Mouse (Mus musculus) forebrain, postnatal 0 days (tissue): Measurements from ENCODE around the gene Cmtm2b. TPM values are rescaled to one million over a fixed set of nuclear protein-coding genes. Genes with fewer than 3 reads are reported as not detected.
A peak's percentile ranks its signal among the peaks of the same experiment; 100 is the strongest.
"Not testable (repeated sequence)": the region's sequence is repeated elsewhere in the genome, so short reads cannot be mapped to it uniquely, and the experiment has no call there.

Source experiments
- ATAC-seq: fragments of 200-750 bp; cut with Nextera tagmentation; 2 replicates; pipeline ENCODE4 v1.8.0; 2017; ENCODE audit warnings: mild to moderate bottlenecking, moderate library complexity
- DNase-seq: peaks from one replicate; pipeline ENCODE4 v3.0.0-alpha.2; 2015
- H3K27ac ChIP-seq: fragments of 300-500 bp; sonication (generic); 2 replicates; pipeline ENCODE4 v1.5.1; 2014; ENCODE audit warnings: low read depth, mild to moderate bottlenecking, antibody characterized with exemption, low read length, moderate library complexity, mixed read lengths
- H3K27me3 ChIP-seq: fragments of 300-500 bp; sonication (generic); 2 replicates; pipeline ENCODE4 v1.6.1; 2014; ENCODE audit warnings: mild to moderate bottlenecking, low read length, mixed read lengths; ENCODE audit not compliant: insufficient read depth
- H3K36me3 ChIP-seq: fragments of 300-500 bp; sonication (generic); 2 replicates; pipeline ENCODE4 v1.6.1; 2014; ENCODE audit warnings: mild to moderate bottlenecking, moderate library complexity; ENCODE audit not compliant: insufficient read depth
- H3K4me1 ChIP-seq: fragments of 300-500 bp; sonication (generic); 2 replicates; pipeline ENCODE4 v1.6.1; 2014; ENCODE audit warnings: antibody characterized with exemption; ENCODE audit not compliant: insufficient read depth
- H3K4me2 ChIP-seq: fragments of 300-500 bp; sonication (generic); 2 replicates; pipeline ENCODE4 v1.6.1; 2014; ENCODE audit warnings: low read depth, mild to moderate bottlenecking, moderate library complexity
- H3K4me3 ChIP-seq: fragments of 300-500 bp; sonication (generic); 2 replicates; pipeline ENCODE4 v1.5.1; 2014; ENCODE audit warnings: low read depth, low read length, mixed read lengths
- H3K9ac ChIP-seq: fragments of 300-500 bp; sonication (generic); 2 replicates; pipeline ENCODE4 v1.6.1; 2014; ENCODE audit warnings: mild to moderate bottlenecking
- H3K9me3 ChIP-seq: fragments of 300-500 bp; sonication (generic); 2 replicates; pipeline ENCODE4 v1.6.1; 2016; ENCODE audit warnings: low read length
- CTCF ChIP-seq: sonication (generic); IDR thresholded peaks from 2 replicates; pipeline ENCODE4 v1.5.1; 2016; ENCODE audit warnings: antibody characterized with exemption, control low read depth, low read depth
- WGBS: fragments of 180-500 bp; shearing (Covaris S2); extraction: QIAGEN DNeasy Blood & Tissue Kit; methylation state at CpG from one replicate; pipeline ENCODE4 v1.1.7; 2014; 5-methylcytosine and 5-hydroxymethylcytosine counted together
- polyA plus RNA-seq: library from polyadenylated mRNA; unstranded; fragments of >200 nt; fragmentation: Nextera tagmentation; extraction: Ambion mirVana; gene quantifications from 2 replicates; pipeline ENCODE4 v1.2.1, GENCODE M21; 2015
- total RNA-seq: library from RNA; depleted of rRNA; stranded (reverse); fragments of >200 nt; gene quantifications from 2 replicates; pipeline ENCODE4 v1.2.3, GENCODE M21; 2014; rRNA removed

The Cmtm2b gene
- total RNA-seq (0.38 TPM in 1 of 2 replicates, not detected in the other), polyA plus RNA-seq (not detected in 2 replicates)

- H3K4me2 ChIP-seq, H3K4me3 ChIP-seq, ATAC-seq, H3K27ac ChIP-seq, H3K36me3 ChIP-seq, DNase-seq, H3K27me3 ChIP-seq, H3K9me3 ChIP-seq, H3K4me1 ChIP-seq, H3K9ac ChIP-seq: not testable (repeated sequence)
- 87% methylated on average over 12 of the region's 12 CpGs for WGBS
Measured at GRCm38 (mm10) chr8:104321930-104322329, at the start of gene Cmtm2b. Gene Cmtm2b (plus strand): TSS chr8:104322230.

- not testable (repeated sequence) for DNase-seq, H3K9me3 ChIP-seq, H3K4me2 ChIP-seq, H3K36me3 ChIP-seq, H3K27ac ChIP-seq, H3K9ac ChIP-seq, ATAC-seq, H3K4me1 ChIP-seq, H3K27me3 ChIP-seq, H3K4me3 ChIP-seq
- WGBS: 91% methylated on average over 11 of the region's 12 CpGs
Measured at GRCm38 (mm10) chr8:104293081-104293480, 28.9 kb upstream of the Cmtm2b start, which contains the start of gene Cmtm2a. Gene Cmtm2a (minus strand): TSS chr8:104293181.

DNA sequence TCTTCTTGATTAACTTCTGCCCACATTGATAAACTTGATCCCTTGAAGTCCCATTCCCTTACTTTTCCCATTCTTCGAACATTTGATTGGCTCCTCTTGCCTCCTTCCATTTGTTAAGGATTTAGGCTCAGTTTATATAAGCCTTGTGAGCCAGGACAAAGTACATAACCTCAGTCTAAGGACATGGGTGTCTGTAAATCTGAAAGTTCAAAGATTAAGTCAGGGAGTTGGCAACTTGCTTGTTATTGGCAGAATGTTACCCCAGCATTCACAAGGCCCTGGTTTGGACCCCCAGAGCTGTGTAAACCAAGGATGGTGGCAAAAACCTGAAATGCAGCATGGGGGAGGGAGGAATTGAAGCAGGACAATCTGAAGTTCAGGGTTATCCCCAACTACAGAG lies 27.6 kb upstream of the Cmtm2b start:
- H3K27me3 ChIP-seq: no peaks in the 10 kb centered on the region
- no peak overlapping the region for H3K4me2 ChIP-seq
- whole genome bisulfite sequencing: 94% methylated on average over 1 of the region's 1 CpGs
- TF ChIP-seq CTCF: no peak
- H3K36me3 ChIP-seq: no peaks in the 10 kb centered on the region
- no peak overlapping the region for H3K4me3 ChIP-seq
- no peaks in the 10 kb centered on the region for H3K9me3 ChIP-seq
- H3K9ac ChIP-seq: no peak overlapping the region
- no peak overlapping the region for H3K27ac ChIP-seq
- DNase-seq: no peak
- H3K4me1 ChIP-seq: no peaks in the 10 kb centered on the region
- no peak for ATAC-seq

DNA sequence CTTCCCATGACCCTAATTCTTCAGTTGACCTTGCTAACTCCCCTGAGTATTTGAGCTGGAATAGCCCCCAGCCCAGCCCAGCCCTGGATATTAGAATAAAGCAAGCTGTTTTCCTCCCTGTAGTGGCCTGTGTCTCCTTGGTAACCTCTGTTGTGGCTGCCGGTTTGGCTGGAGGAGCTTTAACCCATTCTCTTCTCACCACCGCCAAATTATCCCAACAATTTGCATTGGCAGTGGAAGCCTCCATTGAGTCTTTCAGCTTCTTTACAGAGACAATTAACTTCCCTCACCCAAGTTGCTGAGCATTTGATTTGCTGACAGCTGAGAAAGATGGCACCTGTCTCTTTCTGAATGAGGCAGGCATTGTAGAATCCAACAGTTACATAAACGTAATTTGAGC lies 20.5 kb upstream of the Cmtm2b start:
- not testable (repeated sequence) for H3K36me3 ChIP-seq, H3K4me2 ChIP-seq, H3K9ac ChIP-seq, H3K9me3 ChIP-seq, H3K27me3 ChIP-seq, H3K27ac ChIP-seq, H3K4me1 ChIP-seq, H3K4me3 ChIP-seq
- peak; percentile 49 for DNase-seq
- ATAC-seq: peak; percentile 91
- WGBS: 4% methylated on average over 3 of the region's 3 CpGs

- H3K27me3 ChIP-seq: not testable (repeated sequence)
Measured at GRCm38 (mm10) chr8:104302536-104302935, 19.5 kb upstream of the Cmtm2b start.

GRCm38 (mm10) chr8:104304962-104305361 lies 17.1 kb upstream of the Cmtm2b start:
- ATAC-seq (no peak), DNase-seq (no peak)
- Histone ChIP-seq H3K9ac (no peak overlapping the region), H3K27ac (no peak overlapping the region), H3K9me3 (no peaks in the 10 kb centered on the region), H3K4me2 (no peak overlapping the region), H3K36me3 (no peaks in the 10 kb centered on the region), H3K27me3 (no peaks in the 10 kb centered on the region), H3K4me3 (no peak overlapping the region), H3K4me1 (no peaks in the 10 kb centered on the region)
- WGBS: 87% methylated on average over 11 of the region's 11 CpGs
- no peak for TF ChIP-seq CTCF

More at GRCm38 (mm10) chr8:104302536-104302935, 19.5 kb upstream of the Cmtm2b start:
- not testable (repeated sequence) for H3K4me3 ChIP-seq, H3K27ac ChIP-seq, H3K36me3 ChIP-seq, H3K9ac ChIP-seq, H3K9me3 ChIP-seq, H3K4me2 ChIP-seq, H3K4me1 ChIP-seq, ATAC-seq, DNase-seq
- 98% methylated on average over 4 of the region's 4 CpGs for WGBS

GRCm38 (mm10) chr8:104308341-104308740 lies 13.7 kb upstream of the Cmtm2b start:
- DNase-seq, ATAC-seq, H3K4me1 ChIP-seq, H3K27me3 ChIP-seq, H3K9me3 ChIP-seq, H3K4me2 ChIP-seq, H3K36me3 ChIP-seq, H3K4me3 ChIP-seq, H3K27ac ChIP-seq, H3K9ac ChIP-seq: not testable (repeated sequence)
- 82% methylated on average over 6 of the region's 6 CpGs for WGBS

DNA sequence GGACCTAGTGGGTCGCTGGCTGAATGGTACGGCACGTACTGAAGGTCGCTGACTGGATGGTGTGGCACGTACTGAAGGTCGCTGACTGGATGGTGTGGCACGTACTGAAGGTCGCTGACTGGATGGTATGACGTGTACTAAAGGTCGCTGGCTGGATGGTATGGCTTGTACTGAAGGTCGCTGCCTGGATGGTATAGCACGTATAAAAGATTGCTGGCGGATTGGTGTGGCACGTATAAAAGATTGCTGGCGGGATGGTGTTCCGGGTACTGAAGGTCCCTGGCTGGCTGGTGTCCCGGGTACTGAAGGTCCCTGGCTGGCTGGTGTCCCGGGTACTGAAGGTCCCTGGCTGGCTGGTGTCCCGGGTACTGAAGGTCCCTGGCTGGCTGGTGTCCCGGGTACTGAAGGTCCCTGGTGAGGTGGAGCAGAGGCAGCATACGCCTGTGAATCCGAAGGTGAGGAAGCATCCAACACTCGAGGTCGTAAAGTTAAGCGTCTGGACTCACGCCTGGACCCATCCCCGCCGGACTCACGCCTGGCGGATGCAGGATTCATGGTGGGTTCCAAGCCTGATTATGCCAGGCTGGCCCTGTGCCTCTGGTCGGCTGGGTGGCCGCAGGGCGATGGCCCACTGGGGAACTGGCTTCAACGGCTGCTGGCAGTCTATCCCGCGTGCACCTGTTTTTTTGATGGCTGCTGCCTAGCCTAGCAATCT lies 12.4 kb upstream of the Cmtm2b start, which contains the start of the genes Gm45711 and Cmtm1:
Gene Gm45711, minus strand, starts transcription at position 641 of the 715 bp plus-strand sequence.
Gene Cmtm1, minus strand, starts transcription at position 705 of the 715 bp plus-strand sequence.
- not testable (repeated sequence) for H3K27me3 ChIP-seq, H3K4me3 ChIP-seq, H3K4me1 ChIP-seq, H3K36me3 ChIP-seq, ATAC-seq, H3K27ac ChIP-seq, H3K9ac ChIP-seq, H3K4me2 ChIP-seq, H3K9me3 ChIP-seq, DNase-seq
- WGBS: 86% methylated on average over 34 of the region's 36 CpGs

DNA sequence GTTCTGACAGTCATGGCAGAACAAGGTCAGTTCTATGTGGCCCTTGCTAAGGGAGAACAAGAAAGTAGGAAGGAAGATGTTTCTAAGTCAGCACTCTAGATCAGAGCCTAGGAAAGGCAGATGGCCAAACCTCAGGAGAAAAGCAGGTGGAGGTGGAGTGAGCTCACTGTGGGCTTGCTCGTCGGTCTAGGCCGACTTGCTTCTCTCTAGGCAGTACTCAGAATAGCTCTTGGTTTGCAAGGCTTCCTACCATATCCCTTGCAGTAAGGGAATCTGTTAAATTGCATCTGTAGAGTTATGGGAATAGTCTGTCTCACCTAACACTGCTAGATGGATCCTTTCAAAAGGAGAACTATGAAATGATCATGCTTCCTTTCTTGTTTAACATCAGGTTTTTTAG lies 10.0 kb upstream of the Cmtm2b start:
- H3K9me3 ChIP-seq, H3K4me3 ChIP-seq, H3K4me1 ChIP-seq, ATAC-seq, H3K27ac ChIP-seq, H3K9ac ChIP-seq, H3K27me3 ChIP-seq, DNase-seq, H3K36me3 ChIP-seq, H3K4me2 ChIP-seq: not testable (repeated sequence)
- 93% methylated on average over 3 of the region's 3 CpGs for WGBS
